Mouse (Mus musculus) embryonic stem cell, embryonic (primary cell): Measurements from ENCODE around the gene Ifi27.

Experiments
- CTCF ChIA-PET, 4 experiments: fragments of 300-600 bp in 2 of 4; fragments of 350-600 bp in 2 of 4; sonication (Branson Sonifier 250); formaldehyde crosslinking; loops; one replicate each; lab custom pipeline; 2022; ENCODE audit warnings: inconsistent platforms in 2 of 4; lab: Charles Lee
- POLR2A ChIA-PET, 4 experiments: fragments of 300-600 bp in 2 of 4; fragments of 350-600 bp in 2 of 4; sonication (Branson Sonifier 250); formaldehyde crosslinking; loops; one replicate each; lab custom pipeline; 2022; ENCODE audit warnings: antibody characterized with exemption in 4 of 4, inconsistent platforms in 1 of 4; lab: Charles Lee

Gene Ifi27

GRCm38 (mm10) chr12:103433986-103434731 lies at the start of gene Ifi27:
TSS of gene Ifi27 (plus strand) at chr12:103434211.
- POLR2A ChIA-PET: interaction anchor here in 2 of 4 experiments (0.8 to 1.2 kb wide), 2 partner anchors 8 to 28 kb away, joined by 3 read pairs; partner anchors contain the start of gene Ddx24 (in 1 of the 2)
- CTCF ChIA-PET: interaction anchor here in 3 of 4 experiments (0.6 to 0.8 kb wide), 3 partner anchors 10 to 290 kb away, joined by 3 to 5 read pairs (median 4); partner anchors contain the start of gene Ifi27l2a (in 1 of the 3)

GRCm38 (mm10) chr12:103388505-103389347 lies 45.3 kb upstream of the Ifi27 start, which contains the start of gene Otub2:
TSS of gene Otub2 (plus strand) at chr12:103388682.
- ChIA-PET POLR2A (interaction anchor here (0.5 to 4.2 kb wide), 22 partner anchors 9 to 887 kb away, joined by 3 to 25 read pairs (median 5); partner anchors contain the start of genes Ddx24 (in 3 of the 4), Prima1 (in 2 of the 4) and 9330161L09Rik (in 1 of the 4)), CTCF (interaction anchor here (0.7 to 2.1 kb wide), 6 partner anchors 17 to 749 kb away, joined by 3 to 11 read pairs (median 4); partner anchors contain the start of gene Ddx24 (in 2 of the 4))

- CTCF ChIA-PET: interaction anchor here (0.7 to 2.1 kb wide), 5 partner anchors 18 to 750 kb away, joined by 3 to 11 read pairs (median 5); partner anchors contain the start of gene Ddx24 (in 2 of the 4)
Observed at GRCm38 (mm10) chr12:103389348-103389727, 44.7 kb upstream of the Ifi27 start.

GRCm38 (mm10) chr12:103389982-103390381 lies 44.0 kb upstream of the Ifi27 start:
- POLR2A ChIA-PET: interaction anchor here in 2 of 4 experiments (1.2 to 4.2 kb wide), 7 partner anchors 8 to 148 kb away, joined by 3 to 25 read pairs (median 5); partner anchors contain the start of genes Ddx24 (in 2 of the 2) and Prima1 (in 1 of the 2)

More at GRCm38 (mm10) chr12:103389348-103389727, 44.7 kb upstream of the Ifi27 start:
- POLR2A ChIA-PET: interaction anchor here in 3 of 4 experiments (0.6 to 4.2 kb wide), 15 partner anchors 9 to 586 kb away, joined by 3 to 25 read pairs (median 5); partner anchors contain the start of genes Ddx24 (in 3 of the 3), Prima1 (in 2 of the 3) and 9330161L09Rik (in 1 of the 3)

GRCm38 (mm10) chr12:103391098-103391497 lies 42.9 kb upstream of the Ifi27 start:
- POLR2A ChIA-PET: interaction anchor here in 2 of 4 experiments (0.6 to 4.2 kb wide), 6 partner anchors 10 to 205 kb away, joined by 3 to 25 read pairs (median 4); partner anchors contain the start of gene Ddx24 (in 1 of the 2)
- CTCF ChIA-PET: interaction anchor here in 3 of 4 experiments (0.6 to 1.2 kb wide), 5 partner anchors 17 to 24 kb away, joined by 3 to 5 read pairs (median 4); no protein-coding TSS in a partner anchor

More at GRCm38 (mm10) chr12:103389982-103390381, 44.0 kb upstream of the Ifi27 start:
- CTCF ChIA-PET: interaction anchor here in 3 of 4 experiments (0.7 to 2.1 kb wide), 3 partner anchors 36 to 837 kb away, joined by 4 to 11 read pairs (median 4); partner anchors contain the start of gene Ddx24 (in 2 of the 3)

GRCm38 (mm10) chr12:103393528-103393927 lies 40.5 kb upstream of the Ifi27 start:
- CTCF ChIA-PET: no interaction called here

GRCm38 (mm10) chr12:103395486-103396275 lies 38.3 kb upstream of the Ifi27 start:
- POLR2A ChIA-PET: interaction anchor here in 1 of 4 experiments (1.3 kb wide), 1 partner anchor 30 kb away, joined by 3 read pairs; the partner anchor contains the start of gene Ddx24
- CTCF ChIA-PET: interaction anchor here in 1 of 4 experiments (2.3 kb wide), 1 partner anchor 28 kb away, joined by 6 read pairs; no protein-coding TSS in a partner anchor

More at GRCm38 (mm10) chr12:103393528-103393927, 40.5 kb upstream of the Ifi27 start:
- POLR2A ChIA-PET: interaction anchor here in 1 of 4 experiments (0.5 kb wide), 1 partner anchor 1411 kb away, joined by 5 read pairs; no protein-coding TSS in a partner anchor

GRCm38 (mm10) chr12:103396751-103397150 lies 37.3 kb upstream of the Ifi27 start:
- ChIA-PET POLR2A (interaction anchor here in 1 of 4 experiments (1.3 to 2.4 kb wide), 2 partner anchors 8 to 29 kb away, joined by 3 to 5 read pairs; partner anchors contain the start of genes Ddx24 and Otub2), CTCF (interaction anchor here in 1 of 4 experiments (2.3 kb wide), 1 partner anchor 29 kb away, joined by 6 read pairs; no protein-coding TSS in a partner anchor)

- ChIA-PET CTCF (no interaction called here), POLR2A (no interaction called here)
Observed at GRCm38 (mm10) chr12:103404131-103404530, 29.9 kb upstream of the Ifi27 start.

- ChIA-PET CTCF (interaction anchor here in 2 of 4 experiments (0.8 to 1.1 kb wide), 2 partner anchors 18 to 39 kb away, joined by 3 to 4 read pairs; partner anchors contain the start of gene Ddx24 (in 1 of the 2)), POLR2A (interaction anchor here in 2 of 4 experiments (0.8 to 2.9 kb wide), 7 partner anchors 8 to 19 kb away, joined by 3 to 9 read pairs (median 4); partner anchors contain the start of genes Ddx24 (in 2 of the 2) and Otub2 (in 1 of the 2))
Observed at GRCm38 (mm10) chr12:103407720-103408119, 26.3 kb upstream of the Ifi27 start, which contains the start of gene 9330161L09Rik. TSS of gene 9330161L09Rik (minus strand) at chr12:103407820.

- ChIA-PET CTCF (interaction anchor here in 1 of 4 experiments (1.1 kb wide), 1 partner anchor 40 kb away, joined by 4 read pairs; no protein-coding TSS in a partner anchor), POLR2A (interaction anchor here in 3 of 4 experiments (0.7 to 1.9 kb wide), 5 partner anchors 14 to 694 kb away, joined by 3 to 9 read pairs (median 4); partner anchors contain the start of genes Ddx24 (in 1 of the 3) and Otub2 (in 1 of the 3))
Observed at GRCm38 (mm10) chr12:103408144-103408543, 25.9 kb upstream of the Ifi27 start.

GRCm38 (mm10) chr12:103425016-103425728 lies 8.8 kb upstream of the Ifi27 start:
- CTCF ChIA-PET: interaction anchor here (0.5 to 1.3 kb wide), 33 partner anchors 10 to 1419 kb away, joined by 3 to 24 read pairs (median 4); partner anchors contain the start of genes Ifi27l2a (in 2 of the 4), Ppp4r4 (in 2 of the 4), 9330161L09Rik (in 1 of the 4) and Otub2 (in 1 of the 4)
- POLR2A ChIA-PET: interaction anchor here in 3 of 4 experiments (0.5 to 1.8 kb wide), 37 partner anchors 9 to 1009 kb away, joined by 3 to 13 read pairs (median 4); partner anchors contain the start of genes Otub2 (in 3 of the 3), 9330161L09Rik (in 2 of the 3), Ppp4r4 (in 2 of the 3) and Prima1 (in 2 of the 3)

GRCm38 (mm10) chr12:103425729-103426470 lies 8.1 kb upstream of the Ifi27 start, which contains the start of gene Ddx24:
TSS of gene Ddx24 (minus strand) at chr12:103425830.
- POLR2A ChIA-PET: interaction anchor here in 3 of 4 experiments (0.5 to 1.8 kb wide), 39 partner anchors 8 to 1137 kb away, joined by 3 to 13 read pairs (median 4); partner anchors contain the start of genes Otub2 (in 3 of the 3), 9330161L09Rik (in 2 of the 3), Ppp4r4 (in 2 of the 3) and Prima1 (in 2 of the 3)
- CTCF ChIA-PET: interaction anchor here (0.5 to 1.3 kb wide), 34 partner anchors 9 to 1418 kb away, joined by 3 to 24 read pairs (median 4); partner anchors contain the start of genes Ifi27l2a (in 2 of the 4), Ppp4r4 (in 2 of the 4), 9330161L09Rik (in 1 of the 4) and Otub2 (in 1 of the 4)

GRCm38 (mm10) chr12:103426710-103427109 lies 7.3 kb upstream of the Ifi27 start:
- ChIA-PET POLR2A (interaction anchor here in 1 of 4 experiments (1.1 kb wide), 1 partner anchor 15 kb away, joined by 3 read pairs; no protein-coding TSS in a partner anchor), CTCF (interaction anchor here in 2 of 4 experiments (1.2 kb wide), 2 partner anchors 17 to 68 kb away, joined by 6 to 9 read pairs; partner anchors contain the start of gene Ifi27l2a (in 1 of the 2))
